Mouse (Mus musculus) adrenal gland, postnatal 14 days (tissue): ENCODE results near the gene Cyp1a2. TPM values are rescaled to one million over a fixed set of nuclear protein-coding genes. Genes with fewer than 3 reads are reported as not detected.

Source experiments
- DNase-seq: peaks from one replicate; pipeline ENCODE4 v3.0.0; 2021; ENCODE audit warnings: mixed read lengths
- total RNA-seq: library from RNA; stranded (reverse); gene quantifications from 2 replicates; pipeline ENCODE4 v1.2.3, GENCODE M21; 2021

The Cyp1a2 gene
- total RNA-seq, 1 experiment from 2014 or later: 43.1 TPM

GRCm38 (mm10) chr9:57644944-57645893 lies 38.3 kb downstream of the Cyp1a2 start:
- peak; percentile 97 for DNase-seq

- DNase-seq: peak; percentile 43
Observed at GRCm38 (mm10) chr9:57644442-57644943, 39.0 kb downstream of the Cyp1a2 start.

- no peak for DNase-seq
Observed at GRCm38 (mm10) chr9:57643856-57644180, 39.7 kb downstream of the Cyp1a2 start.

- DNase-seq: no peak
Observed at GRCm38 (mm10) chr9:57643169-57643855, 40.2 kb downstream of the Cyp1a2 start.

- DNase-seq: no peak
Observed at GRCm38 (mm10) chr9:57641775-57642550, 41.5 kb downstream of the Cyp1a2 start.

GRCm38 (mm10) chr9:57641022-57641421 lies 42.5 kb downstream of the Cyp1a2 start:
- DNase-seq: no peak

GRCm38 (mm10) chr9:57640384-57640783 lies 43.1 kb downstream of the Cyp1a2 start:
- DNase-seq: peak; percentile 76

GRCm38 (mm10) chr9:57639661-57640328 lies 43.7 kb downstream of the Cyp1a2 start:
- DNase-seq: no peak

GRCm38 (mm10) chr9:57638651-57639459 lies 44.6 kb downstream of the Cyp1a2 start:
- peak; percentile 63 for DNase-seq

GRCm38 (mm10) chr9:57637741-57638322 lies 45.7 kb downstream of the Cyp1a2 start:
- peak; percentile 78 for DNase-seq

- no peak for DNase-seq
Observed at GRCm38 (mm10) chr9:57637272-57637671, 46.2 kb downstream of the Cyp1a2 start.

- peak; percentile 52 for DNase-seq
Observed at GRCm38 (mm10) chr9:57633481-57634024, 50.0 kb downstream of the Cyp1a2 start.

- DNase-seq: peak; percentile 92
Observed at GRCm38 (mm10) chr9:57629118-57629874, 54.2 kb downstream of the Cyp1a2 start.

- no peak for DNase-seq
Observed at GRCm38 (mm10) chr9:57628717-57629116, 54.8 kb downstream of the Cyp1a2 start.

- DNase-seq: no peak
Observed at GRCm38 (mm10) chr9:57627892-57628291, 55.6 kb downstream of the Cyp1a2 start.

- no peak for DNase-seq
Observed at GRCm38 (mm10) chr9:57627191-57627590, 56.3 kb downstream of the Cyp1a2 start.
